9 mouse cellular contexts compared by ENCODE assay signal in genomic region chr6:54485000-54485399, GRCm38 (mm10). TPM values are rescaled to one million over a fixed set of nuclear protein-coding genes. Genes with fewer than 3 reads are reported as not detected.
A peak's percentile ranks its signal among the peaks of the same experiment; 100 is the strongest.
DNase-seq lines count a peak whose midpoint lies in the region; ATAC-seq and TF ChIP-seq lines count a peak whose summit lies in the region.
"Had no signal": no experiment of that assay in that cellular context is flagged by ENCODE, and none has a peak within 500 bp of the region (broad histone marks: within the 10 kb centered on the region; RNA-seq: fewer than 3 reads in every experiment).

No protein-coding gene starts in this region.

- peaks cover 4 to 5% of the 10 kb centered on the region in 2 experiments; a peak in 3 of 4 replicates for H3K4me1 ChIP-seq in heart, embryonic 14.5 days (ENCODE audit: control insufficient read depth in 2 of 2, insufficient read depth in 2 of 2, low read length in 2 of 2)
- peaks cover 10% of the 10 kb centered on the region for H3K4me1 ChIP-seq in limb, embryonic 13.5 days
- peaks cover 3% of the 10 kb centered on the region; the same call in 1 of the 2 replicates for H3K4me1 ChIP-seq in cerebellum, adult 2 months (ENCODE audit: control insufficient read depth, insufficient read depth, low read length)

- peak overlapping the region; percentile 66 for H3K4me2 ChIP-seq in heart, embryonic 14.5 days (ENCODE audit: low read length)
- H3K4me2 ChIP-seq in limb, embryonic 13.5 days (replicated peaks), result peak overlapping the region; percentile 69

- peaks cover 18% of the 10 kb centered on the region; the same call in 1 of the 2 replicates for H3K36me3 ChIP-seq in heart, embryonic 14.5 days (ENCODE audit: control insufficient read depth, insufficient read depth, low read length)
- H3K36me3 ChIP-seq in limb, embryonic 13.5 days, result no peaks in the 10 kb centered on the region

- no peak for TF ChIP-seq CTCF in cerebellum, adult 2 months (IDR thresholded peaks at IDR 0.05; ENCODE audit: borderline replicate concordance, insufficient read depth, low read depth, low read length)

- no peak for TF ChIP-seq POLR2A in cerebellum, adult 2 months (IDR thresholded peaks at IDR 0.05; ENCODE audit: borderline replicate concordance, insufficient read depth, low read length)

- no peaks in the 10 kb centered on the region for H3K27me3 ChIP-seq in heart, embryonic 14.5 days (ENCODE audit: control insufficient read depth, insufficient read depth, low read length)
- peaks cover 55% of the 10 kb centered on the region for H3K27me3 ChIP-seq in limb, embryonic 13.5 days
- H3K27me3 ChIP-seq in cerebellum, adult 2 months (ENCODE audit: control insufficient read depth, insufficient read depth, low read length), result no peaks in the 10 kb centered on the region

- intact Hi-C loops in heart, postnatal 36 days (cut with DNase I), result no loop called here

- peak overlapping the region; percentile 39; the same call in 1 of the 2 replicates for H3K9ac ChIP-seq in heart, embryonic 14.5 days (ENCODE audit: low read length)
- H3K9ac ChIP-seq in limb, embryonic 13.5 days, result 0 out of 2 replicates have a peak overlapping the region, but pooled peaks have one; percentile 50

- no peak for ATAC-seq in heart, embryonic 14.5 days (ENCODE audit: insufficient number of reproducible peaks, insufficient read depth, low FRiP score, low read depth)
- ATAC-seq in limb, embryonic 13.5 days (ENCODE audit: low FRiP score, low read depth), result no peak; the same call in 1 of the 2 replicates

- H3K4me3 ChIP-seq in heart, embryonic 14.5 days (ENCODE audit: control insufficient read depth in 1 of 2, insufficient read depth in 1 of 2, low read depth in 1 of 2, low read length in 2 of 2), result peak overlapping the region in 1 of 2 experiments; percentile 31; a peak in 2 of 4 replicates
- peak overlapping the region; percentile 37 for H3K4me3 ChIP-seq in limb, embryonic 13.5 days
- no peak overlapping the region for H3K4me3 ChIP-seq in cerebellum, adult 2 months (replicated peaks; ENCODE audit: insufficient read depth, low read depth, low read length)

- 45% methylated on average over 11 of the region's 12 CpGs for WGBS in heart, embryonic 14.5 days
- 17% methylated on average over 12 of the region's 12 CpGs for WGBS in limb, embryonic 13.5 days
- WGBS in cerebellum, adult 2 months, result 49% methylated on average over 12 of the region's 12 CpGs

- no peak overlapping the region for H3K27ac ChIP-seq in heart, embryonic 14.5 days (replicated peaks in 1 of 2; ENCODE audit: control insufficient read depth in 1 of 2, insufficient read depth in 1 of 2, low read depth in 2 of 2, low read length in 2 of 2)
- no peak overlapping the region for H3K27ac ChIP-seq in limb, embryonic 13.5 days
- H3K27ac ChIP-seq in cerebellum, adult 2 months (ENCODE audit: insufficient read depth, low read length), result no peak overlapping the region

- no peak for DNase-seq in heart, postnatal 36 days
- DNase-seq in urinary bladder, adult 2 months (ENCODE audit: low spot score), result peak; percentile 31
- no peak for DNase-seq in urinary bladder, postnatal 10 days (ENCODE audit: low spot score)
- peak; percentile 6 to 32 for DNase-seq in urinary bladder, postnatal 36 days (ENCODE audit: low spot score in 2 of 2)
- DNase-seq in cerebellum, adult 2 months, result no peak
- DNase-seq in layer of hippocampus, postnatal 36 days, result no peak

- no peaks in the 10 kb centered on the region for H3K9me3 ChIP-seq in heart, embryonic 14.5 days (ENCODE audit: control insufficient read depth, low read length)
- no peaks in the 10 kb centered on the region for H3K9me3 ChIP-seq in limb, embryonic 13.5 days

RNA-seq across cellular contexts. Expression of gene Wipf3, which starts 55.6 kb away (rescaled TPM):
- polyA plus RNA-seq in heart, embryonic 14.5 days (2014; fragmentation: Nextera tagmentation; extraction: Ambion mirVana), result 6.5 and 6.9 TPM in 2 replicates
- total RNA-seq in heart, postnatal 36 days (2021), result 10 to 100 TPM; 37.7 to 40.2 TPM
- polyA plus RNA-seq in urinary bladder, adult 2 months (2012; rRNA removed), result 0.95 and 1.7 TPM in 2 replicates
- polyA plus RNA-seq in limb, embryonic 13.5 days (2015; fragmentation: Nextera tagmentation; extraction: Ambion mirVana), result 1.6 and 2.1 TPM in 2 replicates
- 19.7 and 21.6 TPM in 2 replicates for polyA plus RNA-seq in cerebellum, adult 2 months (2012; rRNA removed)
- 100 to 1,000 TPM; 339 to 403 TPM for total RNA-seq in layer of hippocampus, postnatal 36 days (2021)
- total RNA-seq: megakaryocyte progenitor cell, adult 5-6 weeks had no signal

Comparison
In these comparisons a context has a peak if more than half of its experiments do, and no peak if none do; other contexts are left out.
1. DNase-seq: peak in urinary bladder, adult 2 months (single experiment) and urinary bladder, postnatal 36 days (2 of 2); none in heart, postnatal 36 days (0 of 2), urinary bladder, postnatal 10 days (single experiment), cerebellum, adult 2 months (0 of 2) and layer of hippocampus, postnatal 36 days (0 of 2).